Mouse (Mus musculus): Measurements from ENCODE around the gene Pomgnt2.

GRCm38 (mm10) chr9:121937451-121937864 is 59.5 kb downstream of the Pomgnt2 start:
- TF ChIP-seq GATA1 (IDR thresholded peaks at IDR 0.05; ENCODE audit: borderline replicate concordance, low read length) (no peak), FLI1 (IDR thresholded peaks at IDR 0.05; ENCODE audit: low read length) (no peak)

Measured in megakaryocyte, embryonic 14.5 days (primary cell).